Mouse (Mus musculus): ENCODE measurements at regions not wholly inside any gene's neighbourhood (a gene's known extent, or its start where the extent isn't known, plus 50 kb on each side); places are given as distances from the start of the nearest gene placed in this dataset.

DNA sequence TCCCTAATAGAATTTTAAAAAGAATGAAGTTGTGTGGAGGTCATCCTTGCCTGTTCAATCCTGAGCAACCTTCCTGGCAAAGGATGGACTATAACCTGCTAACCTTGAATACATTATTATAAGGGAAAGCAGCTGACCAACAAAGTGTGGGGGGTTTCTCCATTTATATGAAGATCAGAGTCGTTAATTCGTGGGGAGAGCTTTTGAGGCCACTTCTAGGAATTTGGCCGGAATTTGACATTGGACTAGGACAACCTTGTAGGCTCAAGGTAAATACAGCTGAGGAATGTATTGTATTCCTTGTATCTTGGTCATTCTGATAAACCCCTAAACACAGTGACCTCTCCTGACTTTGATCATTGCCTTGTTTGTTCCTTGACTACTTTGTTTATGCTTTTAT, 56.9 kb downstream of the Klf4 start:
- DNase-seq (ENCODE audit: low read depth in 2 of 2, low spot score in 2 of 2): no peak

DNA sequence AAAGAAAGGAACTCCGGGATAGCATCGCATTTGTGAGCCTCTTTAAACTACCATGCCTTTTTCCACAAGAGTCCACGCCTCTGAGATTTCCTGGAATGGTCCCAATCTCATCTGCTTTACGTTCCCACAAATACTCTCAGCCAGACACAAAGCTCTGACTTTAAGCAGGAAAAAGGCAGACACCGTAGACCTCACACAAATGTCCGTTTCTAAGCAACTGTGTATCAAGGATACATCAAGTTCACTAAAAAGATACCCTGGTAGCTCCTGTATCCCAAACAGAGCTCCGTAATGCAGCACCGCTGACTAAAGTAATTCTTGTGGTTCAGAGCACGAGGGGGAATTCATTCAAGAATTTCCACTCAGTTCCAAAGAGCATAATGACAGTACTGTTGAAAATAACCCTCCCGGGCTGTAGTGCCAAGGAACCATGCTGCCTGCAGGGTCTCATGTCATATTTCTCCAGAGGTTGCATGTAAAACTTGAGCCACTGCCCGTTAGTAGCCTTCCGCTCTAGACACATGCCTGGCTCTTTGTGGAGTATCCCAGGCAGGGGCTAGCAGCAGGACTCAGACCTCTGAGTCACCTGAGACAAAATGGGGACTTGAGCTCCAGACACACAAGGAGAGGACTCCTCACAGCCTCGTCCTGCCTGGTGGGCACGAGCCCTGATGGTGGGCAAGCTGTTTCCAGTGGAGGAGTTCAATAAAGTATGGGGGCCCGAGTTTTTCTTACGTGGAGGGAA, 58.0 kb downstream of the Klf4 start:
- no peak for DNase-seq (ENCODE audit: low read depth in 2 of 2, low spot score in 2 of 2)

DNA sequence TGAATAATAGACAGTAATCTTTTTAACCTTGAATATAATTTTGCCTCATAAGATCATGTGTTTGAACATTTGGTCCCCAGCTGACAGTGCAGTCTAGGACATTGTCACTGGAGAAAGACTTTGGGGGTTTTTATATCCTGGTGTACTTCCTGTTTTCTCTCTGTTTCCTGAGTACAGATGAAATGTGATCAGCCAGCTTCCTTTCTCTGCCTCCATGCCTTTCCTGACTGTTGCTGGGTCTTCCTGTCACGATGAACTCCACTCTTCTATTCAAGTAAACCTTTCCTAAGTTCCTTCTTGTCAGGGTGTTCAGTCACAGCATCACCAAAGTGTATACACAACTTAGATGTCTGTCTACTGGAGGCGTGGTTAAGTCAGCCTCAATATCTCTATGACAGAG, 59.6 kb downstream of the Klf4 start:
- DNase-seq (ENCODE audit: low read depth in 2 of 2, low spot score in 2 of 2): no peak

DNA sequence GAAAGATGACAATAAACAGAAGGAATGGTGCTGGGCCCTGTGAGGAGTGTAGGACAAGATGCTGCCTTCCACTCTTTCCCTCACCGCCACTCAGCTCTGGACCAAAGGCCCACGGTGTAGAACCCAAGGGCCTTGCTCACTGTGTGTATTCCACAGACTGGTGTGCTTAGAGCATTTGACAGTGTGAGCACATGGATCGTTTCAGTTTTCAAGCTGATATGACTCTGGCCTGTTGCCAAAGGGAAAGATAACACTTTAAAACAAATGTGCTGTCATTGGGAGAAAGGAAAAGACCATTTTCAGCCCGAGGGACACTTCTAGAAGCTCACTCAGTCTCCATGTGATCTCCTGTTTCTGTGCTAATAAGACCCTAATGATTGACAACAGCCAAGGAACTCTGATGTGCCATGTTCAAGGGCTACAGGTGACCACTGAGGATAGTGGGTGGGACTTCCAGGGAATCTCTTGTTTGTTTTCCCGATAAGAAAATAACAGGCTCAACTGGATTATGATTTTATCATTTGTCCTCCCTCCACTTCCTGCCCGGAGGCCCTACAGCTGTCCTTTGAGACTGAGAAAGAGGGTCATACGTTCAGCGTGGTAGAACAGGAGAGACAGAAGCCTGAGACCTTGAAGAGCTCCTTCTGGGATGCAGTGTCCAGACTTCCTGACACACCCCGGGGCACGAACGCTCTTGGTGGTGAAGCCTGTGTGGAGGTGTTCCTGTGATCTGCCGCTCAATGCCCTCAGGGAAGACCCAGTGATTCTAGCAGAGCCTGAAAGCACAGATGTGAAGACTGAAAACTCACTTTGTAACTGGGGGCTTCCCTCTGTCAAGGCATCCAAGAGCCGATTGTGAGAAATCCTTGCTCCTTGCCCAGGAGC, 61.2 kb downstream of the Klf4 start:
- no peak for DNase-seq (ENCODE audit: low read depth in 2 of 2, low spot score in 2 of 2)

DNA sequence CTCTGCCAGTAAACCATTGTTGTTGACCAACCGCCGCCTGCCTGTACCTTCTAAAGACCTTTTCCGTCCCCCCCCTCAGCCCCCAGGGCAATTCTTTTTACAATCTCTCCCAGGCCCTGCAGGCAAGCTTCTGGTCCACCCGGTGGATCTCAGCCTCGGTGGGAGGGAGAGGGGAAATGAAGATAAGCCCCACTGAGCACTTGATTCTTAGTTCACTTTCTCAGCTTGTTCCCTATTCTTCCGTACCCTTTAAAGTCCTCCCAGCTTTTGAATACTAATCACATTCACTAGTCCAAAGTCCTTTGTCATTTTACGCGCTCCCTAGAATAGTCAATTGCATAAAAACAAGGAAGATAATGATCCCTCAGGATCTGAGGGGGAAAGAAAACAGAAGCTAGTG, 68.1 kb downstream of the Klf4 start:
- no peak for DNase-seq (ENCODE audit: low read depth in 2 of 2, low spot score in 2 of 2)

DNA sequence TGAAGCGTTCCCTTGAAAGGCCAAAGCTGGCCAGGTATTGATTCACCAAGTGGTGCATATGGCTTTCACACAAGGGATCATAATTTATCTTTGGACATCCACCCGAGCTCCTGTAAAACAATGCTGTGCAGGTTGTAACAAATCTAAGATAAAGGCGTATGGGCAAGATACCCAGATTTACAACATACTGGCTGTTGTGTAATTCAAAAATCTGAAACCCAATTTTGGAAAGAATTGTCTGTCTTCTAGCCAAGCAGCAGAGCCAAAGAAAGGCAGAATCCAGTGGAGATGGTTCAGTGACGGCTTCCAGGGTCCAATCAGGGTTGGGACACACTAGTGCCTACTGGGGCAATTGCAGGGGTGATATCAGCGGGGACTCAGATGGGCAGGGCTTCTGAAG, 70.3 kb downstream of the Klf4 start:
- no peak for DNase-seq (ENCODE audit: low read depth in 2 of 2, low spot score in 2 of 2)

DNA sequence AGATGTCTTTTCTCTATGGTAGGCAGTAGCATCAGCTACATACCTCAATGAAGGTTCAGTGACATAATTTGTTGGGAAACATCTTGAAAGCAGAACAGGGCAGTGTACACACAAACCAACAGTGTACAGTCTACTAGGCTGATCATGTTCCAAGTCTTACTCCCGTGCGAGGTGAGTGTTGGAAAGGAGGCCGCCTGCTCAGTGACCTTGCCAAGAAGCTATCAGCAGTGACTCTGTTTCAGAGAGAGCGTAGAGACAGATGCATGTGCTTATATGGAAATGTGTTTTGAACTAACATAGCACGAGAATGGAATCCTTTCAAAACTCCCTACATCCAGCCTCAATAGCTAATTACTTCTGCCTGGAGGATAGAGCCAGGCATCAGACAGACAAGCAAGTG, 78.4 kb downstream of the Klf4 start:
- no peak for DNase-seq (ENCODE audit: low read depth in 2 of 2, low spot score in 2 of 2)

DNA sequence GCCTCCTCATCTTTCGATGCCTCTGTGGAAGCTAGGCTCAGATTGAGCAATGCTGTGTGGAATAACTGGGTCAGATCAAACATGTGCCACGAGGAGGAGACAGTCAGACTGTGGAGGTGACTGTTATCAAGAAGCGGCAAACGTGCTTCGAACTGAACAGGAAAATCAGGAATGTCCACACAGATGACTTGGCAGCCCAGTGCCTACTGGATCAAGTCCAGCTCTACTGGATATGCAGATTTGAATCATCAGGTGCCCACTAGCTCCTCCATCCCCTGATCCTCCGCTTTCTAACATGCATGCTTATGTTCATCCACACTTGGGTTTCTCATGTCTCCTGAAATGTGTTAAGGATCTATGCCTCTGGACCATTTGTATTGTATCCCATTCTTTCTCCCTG, 79.7 kb downstream of the Klf4 start:
- no peak for DNase-seq (ENCODE audit: low read depth in 2 of 2, low spot score in 2 of 2)

DNA sequence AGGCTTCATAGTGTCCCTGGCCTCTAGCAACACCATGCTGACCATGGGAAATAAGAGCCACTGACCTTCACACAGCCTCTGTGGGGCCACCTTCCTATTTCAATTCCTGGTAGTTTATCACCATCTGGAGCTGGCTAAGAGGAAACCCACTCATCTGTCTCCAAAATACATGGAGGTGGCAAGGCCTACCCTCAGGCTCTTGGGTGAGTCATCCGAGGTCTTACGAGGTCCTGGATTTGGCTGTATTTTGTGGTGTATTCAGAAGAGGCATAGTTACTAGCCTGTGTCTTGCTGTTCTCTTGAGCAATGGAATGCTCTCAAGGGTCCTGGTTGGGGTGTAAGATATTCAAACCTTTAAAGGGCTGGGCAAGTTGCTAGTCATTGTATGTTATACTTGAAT, 80.6 kb downstream of the Klf4 start:
- DNase-seq (ENCODE audit: low read depth in 2 of 2, low spot score in 2 of 2): no peak

DNA sequence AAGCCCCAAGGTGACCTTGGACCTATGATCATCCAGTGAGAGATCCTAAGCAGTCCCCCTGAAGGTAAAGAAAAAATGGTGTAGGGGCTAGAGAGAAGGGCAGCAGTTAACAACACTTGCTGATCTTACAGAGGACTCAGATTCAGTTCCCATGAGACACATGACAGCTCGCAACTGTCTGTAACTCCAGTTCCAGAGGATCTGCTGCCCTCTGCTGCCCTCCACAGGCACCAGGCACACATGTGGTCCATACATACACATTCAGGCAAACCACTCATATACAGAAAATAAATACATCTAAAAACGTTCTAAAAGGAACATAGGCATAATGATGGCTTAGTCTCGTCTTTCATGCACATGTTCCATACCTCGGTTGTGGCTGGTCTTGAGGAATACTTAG, 81.2 kb downstream of the Klf4 start:
- no peak for DNase-seq (ENCODE audit: low read depth in 2 of 2, low spot score in 2 of 2)

DNA sequence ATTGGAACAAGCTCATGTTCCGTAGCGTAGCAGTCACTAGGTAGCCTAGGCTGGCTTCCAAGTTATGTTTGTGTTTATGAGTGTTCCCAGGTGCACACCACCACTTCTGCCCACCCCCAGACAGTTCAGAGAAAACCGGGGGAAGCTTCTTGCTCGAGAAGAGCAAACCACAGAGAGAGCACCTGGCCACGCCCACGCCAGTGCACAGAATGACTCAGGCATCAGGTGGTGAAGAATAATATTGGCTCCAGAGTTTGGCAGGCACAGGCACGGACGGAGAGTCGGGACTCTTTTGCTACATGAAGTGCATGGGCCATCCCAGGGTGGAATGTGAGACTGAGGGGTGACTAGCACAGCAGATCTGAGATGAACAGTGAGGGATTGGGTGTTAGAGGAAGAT, 88.8 kb downstream of the Klf4 start:
- DNase-seq (ENCODE audit: low read depth in 2 of 2, low spot score in 2 of 2): peak in 1 of 2 experiments; percentile 14

DNA sequence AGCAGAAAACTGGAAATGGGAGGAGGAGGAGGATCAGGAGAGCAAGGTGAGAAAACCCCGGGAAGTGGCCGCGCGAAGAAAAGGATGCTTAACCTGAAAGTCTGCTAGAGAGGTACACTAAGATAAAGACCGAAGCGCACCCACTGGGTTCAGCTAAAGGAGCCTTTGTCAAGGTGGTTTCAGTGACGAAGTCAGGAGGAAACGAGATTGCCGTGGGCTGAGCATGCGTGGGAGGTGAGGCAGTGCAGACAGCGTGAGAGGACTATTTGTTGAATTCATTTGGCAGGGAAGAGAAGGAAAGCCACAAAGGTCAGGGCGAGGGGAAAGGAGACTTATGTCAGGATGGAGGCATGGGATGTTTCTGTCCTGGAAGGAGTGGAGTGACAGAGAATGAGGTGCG, 90.2 kb downstream of the Klf4 start:
- DNase-seq (ENCODE audit: low read depth in 2 of 2, low spot score in 2 of 2): peak in 1 of 2 experiments; percentile 29
